Mouse (Mus musculus): ENCODE results near the gene Dnah10. TPM values are rescaled to one million over a fixed set of nuclear protein-coding genes. Genes with fewer than 3 reads are reported as not detected.
A peak's percentile ranks its signal among the peaks of the same experiment; 100 is the strongest.
"Not testable (repeated sequence)": the region's sequence is repeated elsewhere in the genome, so short reads cannot be mapped to it uniquely, and the experiment has no call there.

Dnah10 gene
- total and polyA plus RNA-seq, 2 experiments from 2014 or later = 0.19 to 1.8 TPM

DNA sequence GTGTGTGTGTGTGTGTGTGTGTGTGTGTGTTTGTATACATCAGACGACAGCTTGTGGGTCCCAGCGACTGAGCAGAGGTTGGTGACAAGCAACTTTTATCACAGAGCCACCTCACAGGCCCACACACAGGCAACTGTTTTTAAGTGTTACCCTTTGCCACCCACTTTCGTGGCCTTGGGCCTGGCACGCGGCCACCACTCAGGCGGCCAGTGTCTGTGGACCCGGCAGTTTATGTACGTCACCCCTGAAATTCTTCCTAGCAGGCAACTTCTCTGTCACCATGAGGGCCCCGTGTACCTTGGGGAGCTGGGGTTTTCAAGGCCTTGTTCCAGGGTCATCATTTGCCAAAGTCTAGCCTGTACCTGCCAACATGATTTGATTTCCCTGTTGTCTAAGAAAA lies 26.8 kb downstream of the Dnah10 start:
- no peak for TF ChIP-seq CTCF (IDR thresholded peaks at IDR 0.05)
- H3K4me2 ChIP-seq (ENCODE audit: low read depth, low read length, poor library complexity, severe bottlenecking) = no peak overlapping the region
- 69% methylated on average over 9 of the region's 9 CpGs for WGBS
- H3K4me3 ChIP-seq (ENCODE audit: low read depth, low read length) = no peak overlapping the region
- no peak for DNase-seq (ENCODE audit: low spot score)
- H3K27ac ChIP-seq (ENCODE audit: low read depth, low read length) = no peak overlapping the region
- H3K9me3 ChIP-seq (ENCODE audit: low read length) = no peaks in the 10 kb centered on the region
- no peaks in the 10 kb centered on the region for H3K27me3 ChIP-seq (ENCODE audit: insufficient read depth, low read length)
- no peak overlapping the region for H3K9ac ChIP-seq (replicated peaks; ENCODE audit: low read length, poor library complexity, severe bottlenecking)
- H3K36me3 ChIP-seq (ENCODE audit: insufficient read depth, low read length) = no peaks in the 10 kb centered on the region
- H3K4me1 ChIP-seq (ENCODE audit: insufficient read depth, low read length) = no peaks in the 10 kb centered on the region
- no peak for ATAC-seq (ENCODE audit: low FRiP score)

DNA sequence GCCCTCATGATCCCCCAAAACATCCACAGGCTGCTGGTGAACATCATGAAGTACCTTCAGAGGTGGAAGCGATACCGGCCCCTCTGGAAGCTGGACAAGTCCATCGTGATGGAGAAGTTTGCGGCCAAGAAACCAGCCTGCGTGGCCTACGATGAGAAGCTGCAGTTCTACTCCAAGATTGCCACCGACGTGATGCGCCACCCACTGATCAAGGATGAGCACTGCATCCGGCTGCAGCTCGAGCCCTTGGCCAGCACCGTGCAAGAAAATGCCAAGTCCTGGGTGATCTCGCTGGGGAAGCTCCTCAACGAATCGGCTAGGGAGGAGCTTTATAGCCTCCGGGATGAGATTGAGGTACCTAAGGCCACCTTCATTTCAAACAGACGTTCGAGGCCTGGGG lies 36.1 kb downstream of the Dnah10 start:
- Histone ChIP-seq H3K9me3 (ENCODE audit: low read length) (no peaks in the 10 kb centered on the region), H3K36me3 (ENCODE audit: insufficient read depth, low read length) (no peaks in the 10 kb centered on the region), H3K4me3 (ENCODE audit: low read depth, low read length) (no peak overlapping the region), H3K27ac (ENCODE audit: low read depth, low read length) (no peak overlapping the region), H3K27me3 (ENCODE audit: insufficient read depth, low read length) (no peaks in the 10 kb centered on the region), H3K9ac (replicated peaks; ENCODE audit: low read length, poor library complexity, severe bottlenecking) (no peak overlapping the region), H3K4me2 (ENCODE audit: low read depth, low read length, poor library complexity, severe bottlenecking) (no peak overlapping the region), H3K4me1 (ENCODE audit: insufficient read depth, low read length) (no peaks in the 10 kb centered on the region)
- TF ChIP-seq CTCF (IDR thresholded peaks at IDR 0.05) = peak; percentile 21; the same call in 1 of the 2 replicates
- ATAC-seq (ENCODE audit: low FRiP score) (no peak), DNase-seq (ENCODE audit: low spot score) (no peak)
- 63% methylated on average over 18 of the region's 18 CpGs for WGBS

DNA sequence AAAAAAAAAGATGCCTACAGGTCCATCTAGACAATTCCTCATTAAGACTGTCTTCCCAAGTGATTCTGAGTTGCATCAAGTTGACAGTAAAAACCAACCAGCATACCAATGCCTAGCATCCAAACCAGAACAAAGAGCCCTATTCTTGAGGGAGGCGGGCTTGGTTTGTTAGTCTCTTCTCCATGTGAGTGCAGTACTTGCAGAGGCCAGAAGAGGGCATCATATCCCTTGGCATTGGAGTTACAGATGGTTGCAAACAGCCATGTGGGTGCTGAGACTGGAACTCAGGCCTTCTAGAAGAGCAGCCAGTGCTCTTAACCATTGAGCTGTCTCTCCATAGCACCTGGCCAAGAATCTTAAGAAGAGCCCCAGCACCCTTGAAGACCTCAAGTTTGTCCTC lies 36.9 kb downstream of the Dnah10 start:
- no peak overlapping the region for H3K9ac ChIP-seq (replicated peaks; ENCODE audit: low read length, poor library complexity, severe bottlenecking)
- TF ChIP-seq CTCF (IDR thresholded peaks at IDR 0.05) = peak; percentile 23
- no peaks in the 10 kb centered on the region for H3K27me3 ChIP-seq (ENCODE audit: insufficient read depth, low read length)
- H3K27ac ChIP-seq (ENCODE audit: low read depth, low read length) = no peak overlapping the region
- 91% methylated on average over 1 of the region's 1 CpGs for WGBS
- no peaks in the 10 kb centered on the region for H3K9me3 ChIP-seq (ENCODE audit: low read length)
- DNase-seq (ENCODE audit: low spot score) = no peak
- H3K4me2 ChIP-seq (ENCODE audit: low read depth, low read length, poor library complexity, severe bottlenecking) = no peak overlapping the region
- H3K4me3 ChIP-seq (ENCODE audit: low read depth, low read length) = no peak overlapping the region
- H3K36me3 ChIP-seq (ENCODE audit: insufficient read depth, low read length) = no peaks in the 10 kb centered on the region
- ATAC-seq (ENCODE audit: low FRiP score) = no peak
- H3K4me1 ChIP-seq (ENCODE audit: insufficient read depth, low read length) = no peaks in the 10 kb centered on the region

DNA sequence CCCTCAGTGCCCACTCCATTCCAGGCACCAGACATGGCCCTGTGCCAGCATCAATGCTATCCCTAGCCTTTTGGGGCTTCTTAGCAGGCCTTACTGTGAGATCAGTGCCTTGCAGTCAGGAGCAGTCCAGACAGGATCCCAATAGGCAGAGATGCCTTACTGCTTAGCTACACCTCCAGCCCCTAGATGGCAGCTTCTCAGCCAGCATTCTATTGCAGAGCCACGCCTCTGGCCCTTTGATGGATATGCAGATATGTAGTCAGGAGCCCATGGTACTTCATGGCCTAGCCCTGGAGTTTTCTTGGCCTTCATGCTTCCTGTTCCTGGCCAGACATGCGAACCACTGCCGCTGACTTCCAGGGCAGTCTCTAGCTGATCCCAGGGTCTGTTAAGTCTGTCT lies 49.7 kb downstream of the Dnah10 start:
- Histone ChIP-seq H3K9me3 (ENCODE audit: low read length) (no peaks in the 10 kb centered on the region), H3K4me2 (ENCODE audit: low read depth, low read length, poor library complexity, severe bottlenecking) (no peak overlapping the region), H3K36me3 (ENCODE audit: insufficient read depth, low read length) (no peaks in the 10 kb centered on the region), H3K4me3 (ENCODE audit: low read depth, low read length) (no peak overlapping the region), H3K4me1 (ENCODE audit: insufficient read depth, low read length) (no peaks in the 10 kb centered on the region), H3K9ac (replicated peaks; ENCODE audit: low read length, poor library complexity, severe bottlenecking) (no peak overlapping the region), H3K27me3 (ENCODE audit: insufficient read depth, low read length) (no peaks in the 10 kb centered on the region), H3K27ac (ENCODE audit: low read depth, low read length) (no peak overlapping the region)
- DNase-seq (ENCODE audit: low spot score) (no peak), ATAC-seq (ENCODE audit: low FRiP score) (no peak)
- TF ChIP-seq CTCF (IDR thresholded peaks at IDR 0.05) = 0 out of 2 replicates have a peak, but pooled peaks have one; percentile 6
- WGBS = 77% methylated on average over 3 of the region's 3 CpGs

DNA sequence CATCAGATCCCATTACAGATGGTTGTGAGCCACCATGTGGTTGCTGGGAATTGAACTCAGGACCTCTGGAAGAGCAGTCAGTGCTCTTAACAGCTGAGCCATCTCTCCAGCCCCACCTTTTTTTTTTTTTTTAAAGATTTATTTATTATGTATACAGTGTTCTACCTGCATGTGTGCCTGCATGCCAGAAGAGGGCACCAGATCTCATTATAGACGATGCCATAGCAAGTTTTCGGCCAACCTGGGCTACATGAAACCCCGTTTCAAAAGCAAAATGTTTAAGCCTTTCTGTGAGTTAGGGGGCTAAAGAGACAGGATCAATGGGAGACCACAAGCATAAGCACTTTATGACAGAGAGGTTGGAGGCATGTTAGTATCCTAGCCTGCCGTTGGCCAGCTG lies 51.4 kb downstream of the Dnah10 start:
- not testable (repeated sequence) for ATAC-seq (ENCODE audit: low FRiP score); DNase-seq (ENCODE audit: low spot score); H3K4me3 ChIP-seq (ENCODE audit: low read depth, low read length); H3K27ac ChIP-seq (ENCODE audit: low read depth, low read length); H3K27me3 ChIP-seq (ENCODE audit: insufficient read depth, low read length); H3K9ac ChIP-seq (replicated peaks; ENCODE audit: low read length, poor library complexity, severe bottlenecking); H3K4me1 ChIP-seq (ENCODE audit: insufficient read depth, low read length); H3K36me3 ChIP-seq (ENCODE audit: insufficient read depth, low read length); H3K4me2 ChIP-seq (ENCODE audit: low read depth, low read length, poor library complexity, severe bottlenecking); H3K9me3 ChIP-seq (ENCODE audit: low read length)
- whole genome bisulfite sequencing = 91% methylated on average over 4 of the region's 4 CpGs
- TF ChIP-seq CTCF (IDR thresholded peaks at IDR 0.05) = peak; percentile 51

DNA sequence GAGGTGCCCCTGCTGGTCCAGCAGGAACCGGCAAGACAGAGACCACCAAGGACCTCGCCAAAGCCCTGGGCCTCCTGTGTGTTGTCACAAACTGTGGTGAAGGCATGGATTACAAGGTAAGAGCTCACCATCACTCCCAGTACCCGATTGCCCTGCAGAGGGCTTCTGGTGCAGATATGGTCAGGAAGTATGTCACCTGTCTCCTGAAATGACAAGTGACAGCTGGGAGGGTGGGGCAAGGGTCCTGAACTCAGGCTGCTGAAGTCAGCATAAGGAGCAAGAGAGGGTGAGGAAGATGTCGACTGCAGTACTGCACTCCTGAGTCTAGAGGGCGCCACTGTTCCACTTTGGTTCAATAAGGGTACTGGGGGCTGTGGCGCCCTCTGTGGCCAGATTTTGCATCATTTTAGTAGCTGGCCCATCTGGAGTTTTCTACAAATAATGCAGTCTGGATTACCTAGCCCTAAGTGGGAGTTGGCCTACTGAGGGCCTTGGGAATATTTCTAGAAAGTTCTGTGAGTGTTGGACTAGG lies 52.4 kb downstream of the Dnah10 start:
- H3K27me3 ChIP-seq (ENCODE audit: insufficient read depth, low read length) = no peaks in the 10 kb centered on the region
- H3K9me3 ChIP-seq (ENCODE audit: low read length) = no peaks in the 10 kb centered on the region
- ATAC-seq (ENCODE audit: low FRiP score) = no peak
- no peak overlapping the region for H3K4me2 ChIP-seq (ENCODE audit: low read depth, low read length, poor library complexity, severe bottlenecking)
- 57% methylated on average over 6 of the region's 6 CpGs for WGBS
- no peaks in the 10 kb centered on the region for H3K36me3 ChIP-seq (ENCODE audit: insufficient read depth, low read length)
- no peak overlapping the region for H3K9ac ChIP-seq (replicated peaks; ENCODE audit: low read length, poor library complexity, severe bottlenecking)
- no peaks in the 10 kb centered on the region for H3K4me1 ChIP-seq (ENCODE audit: insufficient read depth, low read length)
- DNase-seq (ENCODE audit: low spot score) = peak; percentile 67
- TF ChIP-seq CTCF (IDR thresholded peaks at IDR 0.05) = peak; percentile 76
- H3K4me3 ChIP-seq (ENCODE audit: low read depth, low read length) = no peak overlapping the region
- H3K27ac ChIP-seq (ENCODE audit: low read depth, low read length) = no peak overlapping the region
